Mouse (Mus musculus) embryo, embryonic 10.5 days (tissue): ENCODE measurements at regions not wholly inside any gene's neighbourhood (a gene's known extent, or its start where the extent isn't known, plus 50 kb on each side); places are given as distances from the start of the nearest gene placed in this dataset.

Experiments used
- DNase-seq: peaks from one replicate; pipeline ENCODE4 v3.0.0-alpha.2; 2015; ENCODE audit warnings: low spot score

- DNase-seq, result peak; percentile 22
These were observed 85.3 kb upstream of the P2ry1 start for GRCm38 (mm10) chr3:60917271-60917670.

GRCm38 (mm10) chr3:60926024-60926547 is 76.5 kb upstream of the P2ry1 start:
- DNase-seq, result no peak

- DNase-seq, result no peak
These were observed 73.7 kb upstream of the P2ry1 start for GRCm38 (mm10) chr3:60928910-60929309.

DNA sequence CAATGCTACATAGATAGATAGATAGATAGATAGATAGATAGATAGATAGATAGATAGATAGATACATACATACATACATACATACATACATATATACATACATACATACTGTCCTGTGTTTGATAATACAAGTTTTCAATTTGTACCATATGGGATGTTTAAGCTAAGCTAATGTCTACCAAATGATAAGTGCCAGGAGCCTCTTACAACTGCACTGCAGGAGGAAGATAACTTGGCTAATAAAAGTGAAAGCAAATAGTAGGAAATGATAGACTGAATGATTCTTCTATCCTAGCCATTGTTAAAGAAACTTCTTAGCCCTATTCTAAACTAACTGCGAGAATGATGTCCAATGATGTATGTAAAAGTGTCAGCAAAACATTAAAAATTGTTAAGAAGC is 68.1 kb upstream of the P2ry1 start:
- DNase-seq, result no peak

GRCm38 (mm10) chr3:60941451-60941850 is 61.1 kb upstream of the P2ry1 start:
- no peak for DNase-seq

DNA sequence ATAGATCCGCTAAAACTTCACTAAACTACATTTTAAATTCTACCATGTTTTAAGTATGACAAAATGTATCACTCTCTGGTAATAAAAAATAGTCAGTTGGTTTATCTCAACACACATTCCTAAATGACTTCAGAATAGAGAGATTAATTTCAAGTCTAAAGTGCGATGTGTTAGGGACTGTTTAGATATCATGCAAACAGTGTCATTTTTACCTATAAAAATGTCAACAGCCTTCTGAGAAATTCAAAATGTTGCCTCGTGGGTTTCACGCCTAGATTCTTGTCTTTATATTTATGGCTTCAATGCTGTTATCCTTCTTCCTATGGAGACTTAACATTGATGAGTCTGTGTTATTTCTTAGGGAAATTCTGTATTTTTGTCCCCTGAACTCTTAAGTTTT is 53.7 kb upstream of the P2ry1 start:
- no peak for DNase-seq
